Mouse (Mus musculus): ENCODE measurements around the gene Vasn.
"Not testable (repeated sequence)": the region's sequence is repeated elsewhere in the genome, so short reads cannot be mapped to it uniquely, and the experiment has no call there.

Vasn gene

GRCm38 (mm10) chr16:4667190-4667808 is 27.6 kb downstream of the Vasn start:
- DNase-seq (ENCODE audit: low spot score in 2 of 2): peak; percentile 89 to 94

GRCm38 (mm10) chr16:4670317-4670716 is 30.6 kb downstream of the Vasn start:
- no peak for DNase-seq (ENCODE audit: low spot score in 2 of 2)

DNA sequence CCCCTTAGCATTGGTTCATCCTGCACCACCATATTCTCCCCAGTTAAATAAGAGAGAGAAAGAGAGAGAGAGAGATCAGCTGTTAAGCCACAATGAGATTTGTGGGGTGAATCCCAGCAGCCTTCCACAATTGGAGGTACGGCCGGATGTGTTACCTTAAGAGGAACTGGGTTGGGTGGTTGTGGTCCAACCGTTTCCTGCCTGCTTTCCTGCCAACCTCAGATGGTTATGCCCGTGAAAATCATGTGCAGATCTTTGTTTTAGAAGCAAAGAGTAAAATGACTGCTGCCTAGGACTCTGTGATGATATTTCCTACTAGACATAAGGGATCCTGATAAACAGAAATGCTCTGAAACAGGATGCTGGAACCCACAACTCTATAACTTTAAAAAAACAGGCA is 34.4 kb downstream of the Vasn start:
- DNase-seq (ENCODE audit: low spot score in 2 of 2): no peak

- DNase-seq (ENCODE audit: low spot score in 2 of 2): no peak
Measured at GRCm38 (mm10) chr16:4676836-4677235, 37.1 kb downstream of the Vasn start.

DNA sequence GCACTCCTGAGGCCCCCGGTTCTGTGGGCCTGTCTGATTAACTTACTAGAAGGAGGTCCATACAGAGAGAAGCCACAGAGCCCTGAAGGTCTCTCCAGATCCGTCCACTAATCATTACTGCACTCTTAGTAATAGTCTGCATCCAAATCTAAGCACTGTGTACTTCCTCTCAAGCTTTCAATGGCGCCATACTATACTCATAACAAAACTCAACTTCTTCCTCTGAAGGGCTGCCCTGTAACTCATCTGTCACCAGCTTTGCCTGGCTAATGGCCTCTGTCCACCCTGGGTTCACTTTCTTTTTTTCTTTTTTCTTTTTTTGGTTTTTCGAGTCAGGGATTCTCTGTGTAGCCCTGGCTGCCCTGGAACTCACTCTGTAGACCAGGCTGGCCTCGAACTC is 38.3 kb downstream of the Vasn start:
- no peak for DNase-seq (ENCODE audit: low spot score in 2 of 2)

GRCm38 (mm10) chr16:4679121-4680018 is 39.6 kb downstream of the Vasn start, which contains the start of gene Coro7:
Gene Coro7 (minus strand): TSS chr16:4679777.
- peak; percentile 86 to 88 for DNase-seq (ENCODE audit: low spot score in 2 of 2)

GRCm38 (mm10) chr16:4680922-4681455 is 41.2 kb downstream of the Vasn start:
- DNase-seq (ENCODE audit: low spot score in 2 of 2): not testable (repeated sequence)

GRCm38 (mm10) chr16:4682628-4683179 is 43.0 kb downstream of the Vasn start:
- no peak for DNase-seq (ENCODE audit: low spot score in 2 of 2)

DNA sequence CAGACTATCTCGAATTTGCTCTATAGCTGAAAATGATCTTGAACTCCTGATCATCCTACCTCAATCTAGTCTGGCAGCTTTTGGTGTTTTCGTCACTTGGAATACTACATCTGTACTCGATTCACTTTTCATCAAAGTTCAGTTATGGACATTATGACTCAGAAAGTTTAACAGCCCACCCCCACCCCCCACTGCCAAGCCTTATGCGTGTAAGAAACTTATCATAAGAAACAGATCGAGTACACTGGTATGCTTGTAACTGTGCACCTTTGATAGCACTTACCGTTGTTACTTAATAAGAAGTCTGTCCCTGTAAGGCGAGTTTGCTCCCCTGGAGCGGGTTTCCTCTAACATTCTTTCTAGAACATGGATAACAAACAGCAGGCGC is 43.4 kb downstream of the Vasn start:
- DNase-seq (ENCODE audit: low spot score in 2 of 2): no peak

- peak; percentile 97 for DNase-seq (ENCODE audit: low spot score in 2 of 2)
Measured at GRCm38 (mm10) chr16:4683581-4684456, 44.1 kb downstream of the Vasn start.

GRCm38 (mm10) chr16:4684457-4684791 is 44.7 kb downstream of the Vasn start:
- DNase-seq (ENCODE audit: low spot score in 2 of 2): no peak

GRCm38 (mm10) chr16:4689371-4689770 is 49.6 kb downstream of the Vasn start:
- DNase-seq (ENCODE audit: low spot score in 2 of 2): not testable (repeated sequence)

Data from right cerebral cortex, adult 2 months (tissue).